Comparison of ENCODE assay signal across 8 mouse cellular contexts in the genomic region with DNA sequence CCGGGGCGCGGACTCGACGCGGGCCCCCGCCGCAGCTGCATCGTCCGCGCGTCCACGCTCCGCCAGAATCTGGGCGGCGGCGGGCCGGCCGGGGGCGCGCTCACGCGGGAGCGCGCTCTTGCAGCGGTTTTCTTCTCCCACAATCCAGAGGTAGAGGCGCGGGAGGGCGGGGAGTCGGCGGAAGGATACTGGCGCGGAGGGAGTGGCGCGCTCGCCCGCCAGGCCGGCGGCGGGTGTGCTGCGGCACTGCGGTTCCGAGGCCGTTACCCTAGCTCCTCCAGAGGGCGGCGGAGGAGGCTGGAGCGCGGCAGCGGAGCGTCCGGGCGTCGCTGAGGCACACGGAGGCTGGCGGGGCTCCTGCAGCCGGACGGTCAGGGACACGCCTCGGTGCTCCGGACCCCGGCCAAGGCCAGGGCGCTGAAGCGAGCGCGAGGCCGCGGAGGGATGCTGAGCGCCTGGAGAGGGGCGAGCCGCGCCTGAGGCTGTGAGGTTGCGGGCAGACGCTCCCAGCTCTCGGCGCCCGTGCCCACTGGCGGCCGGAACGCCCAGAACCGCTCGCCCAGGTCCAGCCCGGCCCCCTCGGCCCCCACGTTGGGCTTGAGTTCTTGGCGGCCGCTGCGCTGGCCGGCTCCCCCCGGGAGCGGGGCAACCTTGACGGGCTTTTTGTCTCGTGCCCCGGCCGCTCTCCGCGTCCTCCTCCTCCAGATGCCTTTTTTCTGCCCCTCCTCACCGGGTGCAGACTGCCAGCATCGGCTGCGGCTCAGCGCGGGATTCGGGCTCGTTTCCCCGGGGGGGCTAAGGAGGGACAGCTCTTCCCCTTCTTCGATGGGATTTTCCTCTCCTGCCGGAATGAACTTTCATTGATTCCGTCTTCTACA. TPM values are rescaled to one million over a fixed set of nuclear protein-coding genes. Genes with fewer than 3 reads are reported as not detected.
A peak's percentile ranks its signal among the peaks of the same experiment; 100 is the strongest.
DNase-seq lines count a peak whose midpoint lies in the region; ATAC-seq lines count a peak whose summit lies in the region.

A gene (plus strand): TSS at position 263 of the 878 bp plus-strand sequence.

- peak within 1 kb of the TSS; percentile 99 for H3K27ac ChIP-seq in hindbrain, embryonic 11.5 days (ENCODE audit: low read depth, low read length)

- WGBS in hindbrain, embryonic 11.5 days: under 1% methylated on average over 77 of the region's 107 CpGs

- peak within 1 kb of the TSS; percentile 46 for H3K4me2 ChIP-seq in hindbrain, embryonic 11.5 days (replicated peaks; ENCODE audit: low read depth, low read length)

- DNase-seq in Muller cell, postnatal 12 days (ENCODE audit: inconsistent ontology term): peak; percentile 99
- DNase-seq in cerebellum, adult 9-11 months: peak; percentile 92
- peak; percentile 93 to 98 for DNase-seq in frontal cortex, adult 2 months (ENCODE audit: extremely low spot score in 1 of 2, low spot score in 1 of 2)
- DNase-seq in hindbrain, embryonic 11.5 days (ENCODE audit: low spot score): peak; percentile 98
- peak; percentile 98 to 99 for DNase-seq in layer of hippocampus, postnatal 10 days (ENCODE audit: low spot score in 2 of 2)
- peak; percentile 97 for DNase-seq in lung, postnatal 10 days
- DNase-seq in ovary, postnatal 36 days (ENCODE audit: low spot score): peak; percentile 98
- peak; percentile 95 for DNase-seq in thymus, postnatal 25 days

- H3K27me3 ChIP-seq in hindbrain, embryonic 11.5 days (ENCODE audit: control insufficient read depth, insufficient read depth, low read length): no peaks in the 10 kb centered on the region

- H3K4me3 ChIP-seq in hindbrain, embryonic 11.5 days (ENCODE audit: low read depth, low read length): peak within 1 kb of the TSS; percentile 93

- H3K36me3 ChIP-seq in hindbrain, embryonic 11.5 days (ENCODE audit: control insufficient read depth, insufficient read depth, low read length): no peaks in the 10 kb centered on the region

- H3K9ac ChIP-seq in hindbrain, embryonic 11.5 days (ENCODE audit: low read depth, low read length): peak within 1 kb of the TSS; percentile 96

- no peaks in the 10 kb centered on the region for H3K4me1 ChIP-seq in hindbrain, embryonic 11.5 days (replicated peaks; ENCODE audit: control insufficient read depth, insufficient read depth, low read length)

- H3K9me3 ChIP-seq in hindbrain, embryonic 11.5 days (ENCODE audit: control insufficient read depth, low read length): no peaks in the 10 kb centered on the region

- peak; percentile 97 for ATAC-seq in hindbrain, embryonic 11.5 days (ENCODE audit: low FRiP score)

RNA-seq across cellular contexts. Expression of the gene that starts here (rescaled TPM):
- polyA plus RNA-seq in frontal cortex, adult 2 months (2012; rRNA removed): 23.1 and 26.3 TPM in 2 replicates
- 54.3 and 58.1 TPM in 2 replicates for polyA plus RNA-seq in hindbrain, embryonic 11.5 days (2014; fragmentation: Nextera tagmentation; extraction: Ambion mirVana)
- 10 to 100 TPM; 93.1 to 95.4 TPM for total RNA-seq in layer of hippocampus, postnatal 10 days (2021)

Comparison
In these comparisons a context has a peak if more than half of its experiments do, and no peak if none do; other contexts are left out.
1. Peak in every context shown above with its lines: DNase-seq, ATAC-seq, H3K4me3 ChIP-seq and H3K27ac ChIP-seq.